Mouse (Mus musculus) G1E (cell line): ENCODE measurements around the gene Olfr1443.
"Not testable (repeated sequence)": the region's sequence is repeated elsewhere in the genome, so short reads cannot be mapped to it uniquely, and the experiment has no call there.

Experiments
- CTCF ChIP-seq: IDR thresholded peaks from 2 replicates; pipeline ENCODE4 v1.5.1; 2012; ENCODE audit warnings: low read depth, low read length, inconsistent platforms, mixed read lengths
- POLR2AphosphoS5 ChIP-seq: IDR thresholded peaks from 2 replicates; pipeline ENCODE4 v1.6.1; 2012; ENCODE audit warnings: low read depth, low read length, inconsistent platforms; ENCODE audit not compliant: insufficient replicate concordance

GRCm38 (mm10) chr19:12720919-12721318 is 43.0 kb downstream of the Olfr1443 start:
- not testable (repeated sequence) for TF ChIP-seq POLR2AphosphoS5, CTCF
